In the genomic region with DNA sequence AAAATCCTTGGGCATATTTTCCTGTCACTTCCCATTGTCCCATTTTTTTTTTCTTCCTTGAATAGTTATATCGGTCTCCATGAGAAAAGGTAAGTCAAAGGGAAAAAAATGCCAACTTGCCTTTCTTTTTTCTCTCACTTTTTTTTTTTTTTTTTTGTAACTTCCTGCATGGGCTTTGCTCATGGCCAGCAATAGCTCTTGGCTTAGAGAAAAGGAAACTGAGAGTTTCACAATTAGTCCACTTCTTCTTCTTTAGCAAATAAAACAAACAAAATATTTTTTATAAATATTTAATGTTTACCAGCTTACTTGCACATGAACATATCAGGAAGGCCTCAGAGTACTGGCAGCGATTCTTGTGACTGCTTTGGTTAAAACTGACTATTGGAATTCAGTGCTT, we compare ENCODE assay signal across 30 mouse cellular contexts. TPM values are rescaled to one million over a fixed set of nuclear protein-coding genes. Genes with fewer than 3 reads are reported as not detected.
DNase-seq lines count a peak whose midpoint lies in the region; ATAC-seq and TF ChIP-seq lines count a peak whose summit lies in the region.
"Had no signal": no experiment of that assay in that cellular context is flagged by ENCODE, and none has a peak within 500 bp of the region (broad histone marks: within the 10 kb centered on the region; RNA-seq: fewer than 3 reads in every experiment).

No protein-coding gene starts in this region.

- H3K27me3 ChIP-seq in intestine, postnatal 0 days (replicated peaks; ENCODE audit: control insufficient read depth, insufficient read depth, low read length): no peaks in the 10 kb centered on the region
- no peaks in the 10 kb centered on the region for H3K27me3 ChIP-seq in intestine, embryonic 15.5 days (replicated peaks)
- H3K27me3 ChIP-seq in spleen, adult 2 months (ENCODE audit: control insufficient read depth, insufficient read depth, low read length): no peaks in the 10 kb centered on the region
- H3K27me3 ChIP-seq in hindbrain, embryonic 11.5 days (ENCODE audit: control insufficient read depth, insufficient read depth, low read length): no peaks in the 10 kb centered on the region
- H3K27me3 ChIP-seq: embryonic facial prominence, embryonic 13.5 days; forebrain, embryonic 15.5 days; heart, embryonic 13.5 days; liver, embryonic 15.5 days; lung, embryonic 15.5 days; megakaryocyte, embryonic 14.5 days; midbrain, embryonic 13.5 days had no signal

- DNase-seq in spleen, adult 2 months (ENCODE audit: low read depth in 1 of 2, low spot score in 2 of 2): no peak
- DNase-seq in spleen, postnatal 14 days (ENCODE audit: low spot score in 2 of 2): no peak
- DNase-seq in left cerebral cortex, adult 18-20 months (ENCODE audit: low spot score in 2 of 2): no peak
- no peak for DNase-seq in hindbrain, embryonic 11.5 days (ENCODE audit: low spot score)
- DNase-seq in B cell, adult 2 months: no peak
- DNase-seq: adrenal gland, adult 8-10 months; cerebellum, adult 11 months; cerebellum, adult 9-10 months; heart, postnatal 10 days; kidney, postnatal 25 days; left cerebral cortex, postnatal 4 days; right cerebral cortex, postnatal 14 days; thymus, adult 2 months; thymus, postnatal 36 days had no signal

- no peak for TF ChIP-seq POLR2A in spleen, adult 2 months (IDR thresholded peaks at IDR 0.05; ENCODE audit: low read depth, low read length)

- no peak overlapping the region for H3K9ac ChIP-seq in intestine, postnatal 0 days (ENCODE audit: low read depth, low read length)
- H3K9ac ChIP-seq in intestine, embryonic 15.5 days: no peak overlapping the region
- no peak overlapping the region for H3K9ac ChIP-seq in hindbrain, embryonic 11.5 days (ENCODE audit: low read depth, low read length)
- H3K9ac ChIP-seq: embryonic facial prominence, embryonic 13.5 days; forebrain, embryonic 15.5 days; heart, embryonic 13.5 days; liver, embryonic 15.5 days; lung, embryonic 15.5 days; midbrain, embryonic 13.5 days had no signal

- H3K4me1 ChIP-seq in intestine, postnatal 0 days (replicated peaks; ENCODE audit: control insufficient read depth, insufficient read depth, low read length): no peaks in the 10 kb centered on the region
- H3K4me1 ChIP-seq in intestine, embryonic 15.5 days (replicated peaks): no peaks in the 10 kb centered on the region
- H3K4me1 ChIP-seq in spleen, adult 2 months (ENCODE audit: control insufficient read depth, insufficient read depth, insufficient read length): 0 out of 2 replicates have a peak, but pooled peaks cover 3% of the 10 kb centered on the region
- no peaks in the 10 kb centered on the region for H3K4me1 ChIP-seq in hindbrain, embryonic 11.5 days (replicated peaks; ENCODE audit: control insufficient read depth, insufficient read depth, low read length)
- H3K4me1 ChIP-seq: embryonic facial prominence, embryonic 13.5 days; forebrain, embryonic 10.5 days; forebrain, embryonic 15.5 days; heart, embryonic 13.5 days; liver, embryonic 15.5 days; lung, embryonic 15.5 days; midbrain, embryonic 13.5 days had no signal

- no peaks in the 10 kb centered on the region for H3K36me3 ChIP-seq in intestine, postnatal 0 days (ENCODE audit: control insufficient read depth, insufficient read depth)
- H3K36me3 ChIP-seq in intestine, embryonic 15.5 days: no peaks in the 10 kb centered on the region
- H3K36me3 ChIP-seq in spleen, adult 2 months (ENCODE audit: control insufficient read depth, insufficient read depth, low read length): no peaks in the 10 kb centered on the region
- no peaks in the 10 kb centered on the region for H3K36me3 ChIP-seq in hindbrain, embryonic 11.5 days (ENCODE audit: control insufficient read depth, insufficient read depth, low read length)
- H3K36me3 ChIP-seq: embryonic facial prominence, embryonic 13.5 days; forebrain, embryonic 10.5 days; forebrain, embryonic 15.5 days; heart, embryonic 13.5 days; liver, embryonic 15.5 days; lung, embryonic 15.5 days; midbrain, embryonic 13.5 days had no signal

- no peak overlapping the region for H3K4me2 ChIP-seq in intestine, postnatal 0 days (replicated peaks; ENCODE audit: low read depth)
- no peak overlapping the region for H3K4me2 ChIP-seq in intestine, embryonic 15.5 days (replicated peaks)
- no peak overlapping the region for H3K4me2 ChIP-seq in hindbrain, embryonic 11.5 days (replicated peaks; ENCODE audit: low read depth, low read length)
- H3K4me2 ChIP-seq: embryonic facial prominence, embryonic 13.5 days; forebrain, embryonic 15.5 days; heart, embryonic 13.5 days; liver, embryonic 15.5 days; lung, embryonic 15.5 days; midbrain, embryonic 13.5 days had no signal

- no peaks in the 10 kb centered on the region for H3K9me3 ChIP-seq in intestine, postnatal 0 days (ENCODE audit: control insufficient read depth)
- H3K9me3 ChIP-seq in intestine, embryonic 15.5 days: no peaks in the 10 kb centered on the region
- H3K9me3 ChIP-seq in hindbrain, embryonic 11.5 days (ENCODE audit: control insufficient read depth, low read length): no peaks in the 10 kb centered on the region
- H3K9me3 ChIP-seq: embryonic facial prominence, embryonic 13.5 days; forebrain, embryonic 10.5 days; forebrain, embryonic 15.5 days; heart, embryonic 13.5 days; liver, embryonic 15.5 days; lung, embryonic 15.5 days; megakaryocyte, embryonic 14.5 days; midbrain, embryonic 13.5 days had no signal

- no peak for ATAC-seq in intestine, postnatal 0 days
- no peak for ATAC-seq in intestine, embryonic 15.5 days
- 0 out of 2 replicates have a peak, but pooled peaks have one; percentile 15 for ATAC-seq in granulocyte monocyte progenitor cell, adult 5-6 weeks (replicated peaks; ENCODE audit: poor library complexity, severe bottlenecking)
- no peak for ATAC-seq in hindbrain, embryonic 11.5 days (ENCODE audit: low FRiP score)
- ATAC-seq: activated CD4-positive, CD25-positive, alpha-beta regulatory T cell, adult 4 months; CD4-positive, CD25-positive, alpha-beta regulatory T cell, adult 4 months; forebrain, embryonic 15.5 days; hindbrain, embryonic 16.5 days; intestine, embryonic 16.5 days; midbrain, embryonic 13.5 days had no signal

- H3K27ac ChIP-seq in intestine, postnatal 0 days (ENCODE audit: low read depth, low read length): 0 out of 2 replicates have a peak overlapping the region, but pooled peaks have one; percentile 23
- H3K27ac ChIP-seq in intestine, embryonic 15.5 days: no peak overlapping the region
- H3K27ac ChIP-seq in spleen, adult 2 months (ENCODE audit: insufficient read depth, low read length): peak overlapping the region; percentile 8; the same call in 1 of the 2 replicates
- no peak overlapping the region for H3K27ac ChIP-seq in hindbrain, embryonic 11.5 days (ENCODE audit: low read depth, low read length)
- H3K27ac ChIP-seq: embryonic facial prominence, embryonic 13.5 days; forebrain, embryonic 10.5 days; forebrain, embryonic 15.5 days; heart, embryonic 13.5 days; liver, embryonic 15.5 days; lung, embryonic 15.5 days; midbrain, embryonic 13.5 days; stomach, postnatal 0 days had no signal

- 49% methylated on average over 2 of the region's 2 CpGs for WGBS in intestine, postnatal 0 days
- 77% methylated on average over 2 of the region's 2 CpGs for WGBS in intestine, embryonic 15.5 days
- WGBS in spleen, adult 2 months: 38% methylated on average over 2 of the region's 2 CpGs
- WGBS in hindbrain, embryonic 11.5 days: 91% methylated on average over 2 of the region's 2 CpGs

- no peak overlapping the region for H3K4me3 ChIP-seq in intestine, postnatal 0 days (ENCODE audit: low read depth, low read length)
- H3K4me3 ChIP-seq in intestine, embryonic 15.5 days (replicated peaks): no peak overlapping the region
- no peak overlapping the region for H3K4me3 ChIP-seq in spleen, adult 2 months (ENCODE audit: extremely low read depth, insufficient read depth, insufficient read length)
- no peak overlapping the region for H3K4me3 ChIP-seq in hindbrain, embryonic 11.5 days (ENCODE audit: low read depth, low read length)
- H3K4me3 ChIP-seq: embryonic facial prominence, embryonic 13.5 days; forebrain, embryonic 10.5 days; forebrain, embryonic 15.5 days; heart, embryonic 13.5 days; liver, embryonic 15.5 days; lung, embryonic 15.5 days; megakaryocyte, embryonic 14.5 days; midbrain, embryonic 13.5 days had no signal

- no peak for TF ChIP-seq CTCF in intestine, postnatal 0 days (IDR thresholded peaks at IDR 0.05; ENCODE audit: low read depth)
- TF ChIP-seq CTCF in spleen, adult 2 months (IDR thresholded peaks at IDR 0.05; ENCODE audit: extremely low read depth, insufficient read depth, insufficient read length, insufficient replicate concordance): no peak

RNA-seq across cellular contexts. Expression of gene Cbwd1, which starts 4.8 kb away (rescaled TPM):
- polyA plus RNA-seq in intestine, postnatal 0 days (2015; fragmentation: Nextera tagmentation; extraction: Ambion mirVana): 10.4 and 10.6 TPM in 2 replicates
- polyA plus RNA-seq in intestine, embryonic 15.5 days (2015; fragmentation: Nextera tagmentation; extraction: Ambion mirVana): 16.2 and 18.8 TPM in 2 replicates
- 0.45 and 0.56 TPM in 2 replicates for polyA plus RNA-seq in spleen, adult 2 months (2012; rRNA removed)
- 5.3 and 14.2 TPM in 2 replicates for total RNA-seq in granulocyte monocyte progenitor cell, adult 5-6 weeks (2014; fragmentation: Nextera tagmentation)
- 24.6 and 37.7 TPM in 2 replicates for total RNA-seq in granulocyte monocyte progenitor cell, adult 5-6 weeks (2017)
- 10 to 100 TPM; 12.6 to 15.5 TPM for total RNA-seq in left cerebral cortex, adult 18-20 months (2021)
- polyA plus RNA-seq in hindbrain, embryonic 11.5 days (2014; fragmentation: Nextera tagmentation; extraction: Ambion mirVana): 24.9 and 25.3 TPM in 2 replicates

RNA-seq across cellular contexts. Expression of gene Dock8, which starts 33.1 kb away (rescaled TPM):
- 7.2 and 7.5 TPM in 2 replicates for polyA plus RNA-seq in intestine, postnatal 0 days (2015; fragmentation: Nextera tagmentation; extraction: Ambion mirVana)
- 5.0 TPM in 2 replicates for polyA plus RNA-seq in intestine, embryonic 15.5 days (2015; fragmentation: Nextera tagmentation; extraction: Ambion mirVana)
- polyA plus RNA-seq in spleen, adult 2 months (2012; rRNA removed): 36.6 and 47.5 TPM in 2 replicates
- total RNA-seq in granulocyte monocyte progenitor cell, adult 5-6 weeks (2014; fragmentation: Nextera tagmentation): 100 and 126 TPM in 2 replicates
- total RNA-seq in granulocyte monocyte progenitor cell, adult 5-6 weeks (2017): 46.1 and 58.8 TPM in 2 replicates
- total RNA-seq in left cerebral cortex, adult 18-20 months (2021): 1 to 10 TPM; 2.5 to 3.3 TPM
- 0.70 and 4.1 TPM in 2 replicates for polyA plus RNA-seq in hindbrain, embryonic 11.5 days (2014; fragmentation: Nextera tagmentation; extraction: Ambion mirVana)

Comparison
In these comparisons a context has a peak if more than half of its experiments do, and no peak if none do; other contexts are left out.
1. H3K27ac ChIP-seq: peak in intestine, postnatal 0 days (single experiment) and spleen, adult 2 months (single experiment); none in intestine, embryonic 15.5 days (single experiment) and hindbrain, embryonic 11.5 days (single experiment).